Mouse (Mus musculus): ENCODE results near the gene Olfr235. TPM values are rescaled to one million over a fixed set of nuclear protein-coding genes. Genes with fewer than 3 reads are reported as not detected.

Olfr235 gene
- total RNA-seq (2023), result not detected

DNA sequence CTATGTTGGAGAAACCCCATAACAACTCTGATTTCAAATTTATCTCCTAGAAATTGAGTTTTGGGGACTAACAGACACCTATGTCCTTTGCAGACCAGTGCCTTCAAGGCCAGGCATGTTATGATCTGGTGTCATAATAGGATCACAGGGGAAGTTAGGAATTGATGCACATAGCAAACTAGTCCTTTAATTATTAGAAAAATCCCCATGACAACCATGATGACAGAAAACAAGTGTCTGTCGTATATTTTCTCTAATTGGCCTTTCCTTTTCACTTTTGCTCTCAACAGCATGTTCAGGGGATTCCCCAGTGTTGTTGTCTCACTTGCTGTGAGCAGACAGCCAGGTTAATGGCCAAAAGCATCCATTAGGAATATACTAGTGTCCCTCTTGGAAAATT, at the start of gene Olfr235:
TSS of gene Olfr235 (plus strand) at position 301 of the 400 bp plus-strand sequence.

DNA sequence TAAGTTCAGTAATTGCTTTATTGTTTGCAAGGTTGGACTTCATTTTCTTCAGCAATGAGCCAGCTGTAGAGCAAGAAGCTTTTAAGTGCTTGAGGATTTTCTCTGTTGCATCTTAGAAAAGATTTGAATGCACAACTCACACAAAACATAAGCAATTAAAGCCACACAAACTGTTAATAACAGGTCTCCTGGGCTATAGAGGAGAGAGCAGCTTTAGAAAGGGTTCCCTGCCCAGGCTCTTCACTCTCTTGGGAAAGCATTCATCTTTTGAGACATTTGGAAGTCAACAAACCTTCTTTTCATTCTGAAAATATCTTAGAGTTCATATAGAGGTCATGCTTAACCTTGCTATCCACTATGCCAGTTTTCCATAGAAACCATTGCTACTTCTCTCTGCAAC, 28.3 kb upstream of the Olfr235 start, which contains the start of gene Olfr1432:
TSS of gene Olfr1432 (minus strand) at position 101 of the 400 bp plus-strand sequence.

GRCm38 (mm10) chr19:12241559-12241958, 19.3 kb upstream of the Olfr235 start, which contains the start of gene Olfr262:
Olfr262 (minus strand) TSS chr19:12241659.

GRCm38 (mm10) chr19:12279554-12279953, 18.7 kb downstream of the Olfr235 start, which contains the start of gene Olfr1434:
Olfr1434 (plus strand) TSS chr19:12279854.

GRCm38 (mm10) chr19:12299030-12299429, 38.2 kb downstream of the Olfr235 start, which contains the start of gene Olfr1436:
Olfr1436 (minus strand) TSS chr19:12299130.

Other genes starting within 250 kb of the Olfr235 start
- gene Olfr1423, start 219.7 kb upstream of the Olfr235 start, total RNA-seq (2023), result not detected
- gene Olfr1424, start 198.3 kb upstream of the Olfr235 start, total RNA-seq (2023), result not detected
- not detected for gene Olfr1425, start 183.3 kb upstream of the Olfr235 start, total RNA-seq (2023)
- gene Olfr1426, start 169.0 kb upstream of the Olfr235 start, total RNA-seq (2023), result not detected
- gene Olfr1427, start 157.7 kb upstream of the Olfr235 start, total RNA-seq (2023), result not detected
- not detected for gene Olfr1428, start 145.1 kb upstream of the Olfr235 start, total RNA-seq (2023)
- not detected for gene Olfr76, start 137.8 kb upstream of the Olfr235 start, total RNA-seq (2023)
- not detected for gene Olfr1555-ps1, start 90.9 kb upstream of the Olfr235 start, total RNA-seq (2023)
- gene Olfr1431, start 60.4 kb upstream of the Olfr235 start, total RNA-seq (2023), result not detected
- not detected for gene Olfr1432, start 28.4 kb upstream of the Olfr235 start, total RNA-seq (2023)
- not detected for gene Olfr262, start 19.4 kb upstream of the Olfr235 start, total RNA-seq (2023)
- not detected for gene Olfr1434, start 18.8 kb downstream of the Olfr235 start, total RNA-seq (2023)
- gene Olfr1436, start 38.1 kb downstream of the Olfr235 start, total RNA-seq (2023), result not detected
- not detected for gene Olfr1437, start 64.1 kb downstream of the Olfr235 start, total RNA-seq (2023)
- not detected for gene Olfr1438-ps1, start 74.9 kb downstream of the Olfr235 start, total RNA-seq (2023)
- gene Olfr1440, start 126.2 kb downstream of the Olfr235 start, total RNA-seq (2023), result not detected
- not detected for gene Olfr1441, start 156.4 kb downstream of the Olfr235 start, total RNA-seq (2023)
- not detected for gene Pfpl, start 166.9 kb downstream of the Olfr235 start, total RNA-seq (2023)
- 100 to 1,000 TPM; 738 to 792 TPM for gene Mpeg1, start 199.7 kb downstream of the Olfr235 start, total RNA-seq (2023)
- 10 to 100 TPM; 17.8 to 20.2 TPM for gene Dtx4, start 240.4 kb downstream of the Olfr235 start, total RNA-seq (2023)